Mouse (Mus musculus) kidney, adult 18-20 months (tissue): Measurements from ENCODE around the gene Lrrc17.
"Not testable (repeated sequence)": the region's sequence is repeated elsewhere in the genome, so short reads cannot be mapped to it uniquely, and the experiment has no call there.

Experiments used
- DNase-seq: peaks from one replicate; pipeline ENCODE4 v3.0.0; 2021

Gene Lrrc17

DNA sequence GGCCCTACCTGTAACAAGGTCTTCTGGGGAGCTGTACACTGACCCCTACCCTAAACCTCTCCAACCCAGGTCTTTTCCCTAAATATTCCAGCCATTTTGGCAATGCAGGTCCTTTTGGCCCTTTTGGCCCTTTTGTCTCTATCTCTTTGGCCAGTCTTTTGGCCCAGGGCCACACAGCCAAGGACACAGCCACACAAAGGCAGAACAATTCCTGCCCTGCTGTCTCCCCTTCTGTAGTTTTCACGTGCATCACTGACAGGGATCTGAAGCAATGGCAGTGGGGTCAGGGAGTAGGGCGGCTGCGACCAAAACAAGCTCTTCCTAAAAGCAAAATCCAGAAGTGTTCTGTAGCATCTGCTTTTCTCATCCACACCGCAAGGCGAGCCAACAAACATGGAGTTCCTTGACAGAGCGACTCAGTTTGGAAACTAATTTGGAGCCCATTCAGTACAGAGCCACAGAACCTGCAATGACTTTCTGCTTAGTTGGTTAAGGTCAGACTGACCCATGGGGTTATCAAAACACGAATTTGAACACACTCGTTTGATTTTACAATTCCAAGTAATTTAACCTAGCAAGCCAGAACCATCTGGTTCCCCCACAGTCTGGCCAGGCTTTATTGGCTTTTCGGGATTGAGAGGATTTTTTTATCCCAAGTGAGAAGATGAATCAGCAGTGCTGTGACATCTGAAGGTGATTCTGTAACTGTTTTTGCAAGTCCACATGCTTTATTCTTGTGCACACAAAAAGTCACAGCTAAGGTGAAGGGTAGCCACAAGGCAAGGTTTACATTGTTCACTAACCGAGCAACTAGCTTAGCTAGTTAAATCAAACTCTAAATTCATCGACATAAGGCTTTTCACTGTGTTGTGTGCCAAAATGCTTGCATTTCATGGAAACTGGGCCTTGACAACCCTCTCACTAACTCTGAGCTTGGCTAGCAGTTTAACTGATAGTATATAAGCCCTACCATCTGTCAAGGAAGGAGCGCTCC lies 65.2 kb downstream of the Lrrc17 start:
- no peak for DNase-seq

DNA sequence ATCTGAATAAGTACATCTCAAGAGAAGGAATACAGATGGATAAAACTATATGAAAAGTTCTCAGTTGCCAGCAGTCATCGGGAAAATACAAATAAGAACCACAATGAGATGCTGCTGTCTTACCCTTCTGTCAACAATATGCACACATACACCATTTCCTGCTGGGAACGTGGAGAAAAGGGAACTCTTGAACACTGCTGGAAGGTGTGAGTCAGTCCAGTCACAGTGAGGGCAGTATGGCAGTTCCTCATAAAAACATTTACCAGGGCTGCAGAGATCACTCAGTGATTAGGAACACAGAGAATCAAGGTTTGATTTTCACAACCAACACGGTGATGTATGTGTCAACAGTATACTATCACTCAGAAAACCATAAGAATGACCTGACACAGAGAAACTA lies 67.6 kb downstream of the Lrrc17 start:
- no peak for DNase-seq

DNA sequence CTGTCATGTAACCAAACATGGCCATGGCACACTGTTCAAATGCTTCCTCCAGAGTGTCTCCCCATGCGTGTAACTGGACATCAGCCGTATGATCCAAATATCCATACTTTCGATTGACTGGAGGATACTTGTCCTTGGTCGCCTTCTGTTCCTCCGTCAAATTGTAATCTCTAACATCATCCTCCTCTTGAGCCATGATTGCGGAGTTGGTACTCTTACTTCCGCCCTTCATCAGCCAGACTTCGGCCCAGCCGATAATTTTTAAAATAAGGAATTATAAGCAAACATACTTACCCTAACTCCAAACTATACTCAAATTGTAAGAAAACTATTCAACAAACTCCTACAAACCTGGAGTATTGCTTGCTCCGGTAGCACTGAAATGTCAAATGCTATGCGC lies 70.9 kb downstream of the Lrrc17 start:
- DNase-seq, result not testable (repeated sequence)

DNA sequence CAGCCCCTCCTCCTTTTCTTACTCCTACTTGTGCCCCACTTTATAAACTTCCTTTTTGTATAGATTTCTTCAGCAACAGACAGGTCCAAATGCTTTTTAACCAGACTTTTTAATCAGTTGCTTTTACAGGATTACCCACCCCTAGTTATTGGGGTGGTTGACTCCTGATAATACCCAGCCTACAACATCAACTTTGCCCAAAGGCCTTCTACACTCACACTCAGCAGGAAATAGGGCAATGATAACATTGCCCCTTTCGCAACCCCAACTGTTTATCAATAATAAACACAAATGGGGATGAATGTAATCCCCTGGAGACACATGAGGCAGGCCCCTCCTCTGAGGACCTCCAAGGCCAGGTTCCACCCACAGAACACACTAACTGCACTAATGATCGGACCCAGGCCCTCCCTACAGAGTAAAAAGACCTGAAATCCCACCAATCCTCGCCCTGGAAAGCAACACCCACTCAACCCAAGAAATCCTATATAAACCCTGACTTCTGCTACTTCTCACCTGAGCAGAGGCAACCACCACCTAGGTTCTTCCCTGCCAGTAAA lies 73.2 kb downstream of the Lrrc17 start:
- no peak for DNase-seq
